Mouse (Mus musculus): ENCODE results near the gene Tenm3.

The Tenm3 gene

DNA sequence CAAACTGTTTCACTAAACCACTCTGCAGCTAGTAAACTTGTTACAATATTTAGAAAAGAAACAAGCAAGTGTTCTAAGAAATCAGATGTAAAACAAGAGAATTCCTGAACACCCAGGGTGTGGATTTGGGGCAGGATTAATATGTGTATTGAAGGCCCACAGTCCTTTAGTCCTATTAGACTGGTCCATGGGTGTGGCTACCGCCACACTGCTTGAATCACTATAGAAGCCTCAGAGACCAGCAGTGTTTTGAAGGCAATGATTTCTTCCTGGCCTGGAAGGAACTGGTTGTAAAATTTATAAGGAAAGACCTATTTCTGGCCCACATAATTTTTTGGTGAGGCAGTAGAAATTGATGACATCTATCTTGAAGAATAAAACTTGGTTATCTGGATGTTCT lies 33.1 kb downstream of the Tenm3 start:
- 92% methylated on average over 1 of the region's 1 CpGs for WGBS

DNA sequence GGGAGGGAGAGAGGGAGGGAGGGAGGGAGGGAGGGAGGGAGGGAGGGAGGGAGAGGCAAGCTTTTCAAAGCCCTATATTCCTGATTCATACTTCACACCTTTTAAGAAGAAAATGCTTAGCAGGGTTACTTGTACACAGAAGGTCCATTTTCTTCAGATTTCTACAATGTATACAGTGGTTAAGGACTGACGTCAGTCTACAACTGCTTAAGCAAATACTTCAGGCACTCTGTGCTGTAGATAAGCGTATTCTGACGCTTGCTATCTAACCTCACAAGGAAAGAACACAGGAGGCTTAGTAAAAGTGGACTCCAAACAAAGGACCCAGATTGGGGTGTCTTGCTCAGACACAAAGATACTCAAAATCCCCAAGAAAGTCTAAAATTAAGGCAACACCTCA lies 34.6 kb downstream of the Tenm3 start:
- 79% methylated on average over 3 of the region's 3 CpGs for WGBS

DNA sequence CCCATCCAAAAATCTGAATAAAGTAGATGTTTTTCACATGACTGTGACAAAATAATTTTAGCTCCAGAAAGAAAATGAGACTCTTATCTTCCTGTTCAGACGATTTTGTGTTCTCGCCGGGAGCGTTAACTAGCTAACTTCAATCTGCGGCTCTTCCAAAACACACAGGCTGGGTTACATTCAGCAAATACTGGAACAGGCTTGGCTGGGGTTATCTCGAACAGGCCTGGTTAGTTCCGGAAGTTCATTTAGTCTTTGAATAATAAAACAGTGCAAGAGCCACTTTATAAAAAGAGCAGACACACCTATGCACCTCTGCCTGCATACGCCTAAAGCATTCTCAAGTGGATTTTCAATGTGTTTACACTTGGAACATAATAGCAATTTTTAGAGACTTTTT lies 40.7 kb downstream of the Tenm3 start:
- 68% methylated on average over 8 of the region's 8 CpGs for WGBS

DNA sequence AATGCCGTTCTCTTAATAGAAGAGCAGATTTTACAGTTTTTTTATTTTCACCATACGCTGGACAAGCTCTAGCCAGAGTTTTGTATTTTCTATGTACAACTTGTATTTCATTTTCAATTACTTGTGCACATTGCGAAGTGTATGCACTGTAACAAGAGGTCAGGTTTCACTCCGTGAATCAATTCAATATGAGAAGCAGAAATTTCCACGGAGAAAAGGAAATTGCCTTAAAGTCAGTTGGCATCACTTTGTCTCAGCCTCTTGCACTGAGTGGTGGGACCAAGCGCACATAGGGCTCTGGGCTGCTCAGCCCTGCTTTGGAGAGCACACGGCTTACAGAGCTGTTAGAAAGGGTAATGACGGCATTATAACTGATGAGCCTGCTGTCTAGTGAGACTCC lies 41.5 kb downstream of the Tenm3 start:
- 86% methylated on average over 8 of the region's 8 CpGs for WGBS

DNA sequence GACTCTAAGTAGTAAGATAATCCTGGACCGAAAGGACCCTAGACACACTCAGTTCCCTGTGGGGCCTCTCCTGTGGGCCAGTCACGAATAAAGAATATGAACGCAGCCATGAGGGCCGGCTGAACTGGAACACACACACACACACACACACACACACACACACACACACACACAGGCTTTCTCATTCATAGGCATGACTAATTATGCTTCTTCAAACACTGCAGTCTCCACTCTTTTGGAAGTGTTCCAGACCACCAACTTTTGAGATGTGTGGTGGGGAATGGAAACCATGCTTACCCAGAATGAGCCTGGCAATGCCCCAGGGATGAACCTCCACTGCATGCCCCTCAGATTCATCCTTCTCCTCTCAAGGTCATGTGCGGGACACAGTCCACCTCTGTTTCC lies 45.8 kb downstream of the Tenm3 start:
- WGBS = 70% methylated on average over 5 of the region's 5 CpGs

DNA sequence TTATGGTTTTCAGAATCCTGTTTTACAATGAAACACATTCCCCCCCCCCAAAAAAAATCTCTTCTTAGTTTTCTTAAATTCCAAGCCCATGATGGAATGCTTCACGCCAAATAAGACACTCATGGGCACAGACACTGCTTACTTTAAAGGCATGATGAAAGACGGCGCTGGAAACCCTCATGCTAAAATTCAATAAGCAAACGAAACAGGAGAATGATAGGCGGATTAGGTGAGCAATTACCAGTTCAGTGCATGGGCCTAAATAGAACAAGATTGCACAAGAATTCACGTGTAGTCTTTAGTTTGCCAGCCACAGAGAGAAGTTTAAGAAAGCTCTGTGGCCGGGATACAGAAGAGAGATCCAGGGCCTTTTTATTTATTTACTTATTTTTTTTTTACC lies 49.5 kb downstream of the Tenm3 start:
- 84% methylated on average over 7 of the region's 7 CpGs for WGBS

DNA sequence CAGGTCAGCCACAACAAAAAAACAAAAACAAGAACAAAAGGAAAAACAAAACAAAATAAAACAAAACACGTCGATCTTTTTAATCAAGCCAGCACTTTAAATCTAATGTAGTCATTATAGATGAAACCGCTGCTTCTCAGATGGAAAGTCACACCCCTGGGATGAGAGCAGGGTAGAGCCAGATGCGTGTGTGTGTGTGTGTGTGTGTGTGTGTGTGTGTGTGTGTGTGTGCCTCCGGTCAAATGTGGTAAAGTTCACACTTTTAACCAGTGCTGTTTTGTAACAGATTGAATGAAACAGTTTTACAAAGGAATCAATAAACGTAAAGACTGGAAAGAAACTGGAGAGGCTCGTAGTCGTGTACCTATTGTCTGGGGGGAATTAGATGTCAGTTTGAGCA lies 50.0 kb downstream of the Tenm3 start:
- WGBS = 78% methylated on average over 8 of the region's 8 CpGs

DNA sequence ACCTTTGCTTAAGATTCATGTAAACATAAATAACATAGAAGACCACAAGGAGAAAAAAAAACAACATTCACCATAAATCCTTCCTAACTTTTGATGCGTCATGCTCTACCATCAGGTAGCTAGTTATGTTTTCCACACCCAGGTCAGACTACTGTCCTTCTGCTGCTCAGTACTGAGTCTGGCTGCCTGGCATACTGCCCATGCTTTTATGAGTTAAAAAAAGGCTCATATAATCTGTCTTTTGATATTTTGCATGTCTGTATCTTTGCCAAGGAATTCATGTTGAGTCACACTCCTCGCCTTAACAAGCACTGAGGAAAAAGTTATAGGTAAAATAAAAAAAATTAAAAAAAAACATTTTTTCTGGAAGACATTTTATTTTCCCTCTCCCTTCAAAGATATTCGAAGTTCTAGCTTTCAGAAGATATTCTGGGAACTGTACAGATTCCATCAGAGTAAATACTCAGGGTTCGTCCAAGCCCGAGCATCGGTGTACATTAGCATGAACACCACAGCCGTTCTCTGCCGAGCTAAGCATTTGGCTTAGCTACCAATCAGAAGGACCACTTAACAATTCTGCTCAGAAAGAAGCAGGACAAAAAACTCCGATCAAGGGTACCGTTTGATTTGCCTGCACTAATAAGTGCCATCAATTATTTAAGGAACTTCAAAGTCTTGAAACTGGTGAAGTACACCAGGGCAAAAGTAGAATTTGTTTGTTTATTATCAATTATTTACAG lies 51.0 kb downstream of the Tenm3 start:
- whole genome bisulfite sequencing = 42% methylated on average over 10 of the region's 10 CpGs

DNA sequence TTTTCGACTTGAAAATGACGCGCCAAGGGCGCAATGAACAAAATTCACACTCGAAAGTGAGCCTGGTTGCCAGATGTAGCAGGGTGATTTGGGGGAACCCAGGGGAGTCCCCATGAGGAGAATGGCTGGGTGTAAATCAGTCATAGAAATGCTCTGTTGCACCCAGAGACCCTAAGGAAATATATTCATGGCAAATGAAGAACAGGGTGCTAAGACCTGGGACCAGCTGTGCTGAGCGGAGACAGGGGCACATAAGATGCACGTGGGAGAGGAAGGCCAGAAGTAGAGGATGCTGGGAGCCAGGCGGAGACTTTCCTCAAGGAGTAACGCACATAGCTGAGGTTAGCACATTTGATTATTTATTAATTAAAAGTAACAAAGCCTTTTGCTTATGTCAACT lies 60.4 kb downstream of the Tenm3 start:
- 92% methylated on average over 9 of the region's 9 CpGs for WGBS

DNA sequence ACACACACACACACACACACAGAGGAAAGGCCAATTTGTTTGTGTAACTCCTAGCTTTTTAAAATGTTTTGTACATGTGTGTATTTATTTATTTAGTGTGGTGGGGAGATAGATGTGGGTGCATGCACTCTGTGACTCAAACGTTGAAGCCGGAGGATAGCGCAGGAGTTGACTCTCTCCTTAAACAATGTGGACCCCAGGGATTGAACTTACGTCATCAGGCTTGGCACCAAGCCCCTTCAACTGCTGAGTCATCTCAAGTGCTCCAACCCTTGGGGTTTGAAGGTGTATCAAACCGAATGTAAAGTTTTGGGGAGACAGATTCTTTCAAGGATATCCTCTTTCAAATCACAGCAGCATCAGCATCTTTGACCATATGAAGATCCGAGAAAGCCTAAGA lies 63.1 kb downstream of the Tenm3 start:
- WGBS = 81% methylated on average over 6 of the region's 6 CpGs

DNA sequence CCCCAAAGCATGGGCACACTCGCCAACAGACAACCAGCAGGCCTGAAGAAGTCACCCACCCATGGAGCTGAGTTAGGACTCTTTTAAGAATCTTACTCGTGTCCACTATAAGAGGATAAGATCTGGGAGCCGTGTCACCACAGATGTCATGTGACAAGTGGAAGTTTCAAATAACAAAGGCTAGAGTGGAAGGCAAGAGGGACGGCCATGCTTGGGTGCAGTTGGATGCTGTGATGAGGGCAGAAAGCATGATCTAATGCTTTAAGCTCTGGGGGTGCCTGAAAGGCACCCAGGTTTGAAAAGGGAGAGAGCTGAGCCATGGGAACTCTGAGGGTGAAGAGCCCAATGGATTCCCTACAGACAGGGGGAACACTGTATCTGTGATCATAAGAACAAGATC lies 64.6 kb downstream of the Tenm3 start:
- WGBS = 88% methylated on average over 4 of the region's 4 CpGs

DNA sequence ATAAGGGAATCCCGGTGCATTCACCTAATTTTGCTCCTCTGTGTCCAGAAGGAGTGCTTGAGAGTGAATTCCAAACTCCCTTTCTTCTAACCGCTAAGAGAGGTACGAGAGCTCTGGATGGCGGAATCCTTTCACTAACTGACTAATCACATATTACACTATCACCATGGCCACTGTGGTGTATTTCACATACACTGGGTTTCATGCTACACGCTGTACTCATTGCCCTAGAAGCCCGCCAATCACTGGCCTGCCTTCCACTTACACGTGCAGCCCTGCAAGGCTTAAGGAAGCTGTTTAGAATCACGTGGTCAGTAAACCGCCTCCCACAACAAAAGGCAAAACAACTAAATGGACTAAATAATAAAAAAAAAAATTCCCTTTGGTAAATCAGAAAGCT lies 67.7 kb downstream of the Tenm3 start:
- 40% methylated on average over 9 of the region's 9 CpGs for WGBS

DNA sequence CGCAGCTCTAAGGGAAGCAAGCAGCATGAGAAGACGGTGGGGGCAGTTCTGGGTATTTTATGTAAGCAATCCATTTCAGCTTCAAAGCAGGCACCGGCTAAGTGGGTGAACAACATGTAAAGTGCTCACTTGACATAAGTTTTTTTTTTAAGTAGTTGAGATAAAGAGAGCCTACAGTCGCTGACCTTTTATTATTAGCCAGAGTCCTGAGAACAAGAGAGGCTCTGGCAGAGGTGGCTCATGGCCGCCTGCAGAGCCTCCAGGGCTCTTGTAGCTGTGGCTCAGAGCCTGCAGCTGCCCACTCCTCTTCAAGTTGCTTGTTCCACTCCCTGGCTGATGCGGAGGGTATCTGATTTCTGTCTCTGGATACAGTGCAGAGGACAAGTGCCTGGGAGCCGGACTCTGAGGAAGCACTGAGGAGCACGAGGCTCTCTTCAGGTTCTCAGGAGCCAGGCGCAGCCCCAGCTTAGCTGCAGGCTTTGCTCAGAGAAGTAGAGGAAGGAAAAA lies 68.2 kb downstream of the Tenm3 start:
- WGBS = 16% methylated on average over 9 of the region's 9 CpGs

DNA sequence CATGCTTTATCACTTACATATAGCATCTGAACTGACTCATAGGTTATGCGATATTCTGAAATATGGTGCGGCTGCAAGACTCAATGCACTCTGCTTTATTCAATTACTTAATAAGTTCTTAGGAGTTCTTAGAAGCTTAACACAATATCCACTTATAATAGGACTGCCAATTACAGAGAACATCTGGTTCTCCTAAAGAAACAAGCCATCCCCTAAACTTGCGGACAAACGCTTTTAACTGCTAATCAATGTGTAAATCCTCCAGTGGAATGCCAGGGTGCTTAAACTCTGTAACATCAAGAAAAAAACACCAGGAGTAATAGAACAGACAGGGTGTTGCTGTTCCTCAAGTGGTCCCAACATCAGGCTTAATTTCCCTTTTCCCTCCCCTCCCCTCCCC lies 68.9 kb downstream of the Tenm3 start:
- 49% methylated on average over 4 of the region's 4 CpGs for WGBS

DNA sequence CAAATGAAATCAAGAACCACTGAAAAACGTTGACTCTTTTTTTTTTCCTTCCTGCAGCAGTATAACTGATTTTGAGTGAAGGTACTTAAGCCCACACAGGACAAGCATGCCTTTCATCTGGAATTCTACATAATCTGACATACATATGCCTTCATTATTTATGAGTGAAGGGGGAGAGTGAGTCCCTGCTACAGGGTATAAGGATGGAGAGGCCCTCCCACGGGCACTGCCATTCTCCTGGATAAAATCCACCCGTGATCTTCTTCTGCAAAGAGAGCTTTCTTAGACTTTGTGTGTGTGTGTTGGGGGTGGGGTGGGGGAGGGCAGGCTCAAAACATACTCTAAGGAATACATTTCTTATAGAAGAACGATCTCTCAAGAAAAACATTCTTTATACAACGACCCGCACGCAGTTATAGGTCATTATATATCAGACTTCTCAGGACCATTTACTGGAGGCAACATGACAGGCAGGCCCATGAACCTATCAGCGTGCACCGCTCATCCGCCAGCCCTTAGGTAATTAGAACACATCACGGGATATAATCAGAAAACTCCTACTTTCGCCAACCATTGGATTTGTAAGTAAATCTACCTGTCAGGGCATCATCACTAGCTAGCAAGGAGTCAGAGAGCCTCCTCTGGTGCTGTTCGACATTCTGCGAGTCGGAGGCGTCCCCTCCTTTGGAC lies 77.1 kb downstream of the Tenm3 start:
- 77% methylated on average over 16 of the region's 16 CpGs for WGBS

DNA sequence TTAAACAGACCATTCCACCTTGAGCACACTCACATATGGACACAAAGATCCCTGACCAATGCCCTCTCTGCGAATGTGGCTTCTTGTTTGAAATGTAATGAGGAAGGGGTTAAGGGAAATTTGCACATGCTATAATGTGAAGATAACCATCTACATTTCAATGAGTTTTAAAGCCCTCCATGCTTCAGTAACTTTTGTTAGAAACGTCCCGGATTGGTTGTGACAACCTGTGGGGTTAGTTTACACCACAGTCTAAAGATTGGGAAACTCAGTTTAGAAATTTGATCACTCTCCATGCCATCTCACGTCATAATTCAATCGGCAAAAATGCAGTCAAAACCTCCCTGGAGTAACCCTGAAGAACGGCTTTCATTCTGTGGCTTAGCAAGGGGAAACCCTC lies 78.5 kb downstream of the Tenm3 start:
- WGBS = 73% methylated on average over 6 of the region's 6 CpGs

DNA sequence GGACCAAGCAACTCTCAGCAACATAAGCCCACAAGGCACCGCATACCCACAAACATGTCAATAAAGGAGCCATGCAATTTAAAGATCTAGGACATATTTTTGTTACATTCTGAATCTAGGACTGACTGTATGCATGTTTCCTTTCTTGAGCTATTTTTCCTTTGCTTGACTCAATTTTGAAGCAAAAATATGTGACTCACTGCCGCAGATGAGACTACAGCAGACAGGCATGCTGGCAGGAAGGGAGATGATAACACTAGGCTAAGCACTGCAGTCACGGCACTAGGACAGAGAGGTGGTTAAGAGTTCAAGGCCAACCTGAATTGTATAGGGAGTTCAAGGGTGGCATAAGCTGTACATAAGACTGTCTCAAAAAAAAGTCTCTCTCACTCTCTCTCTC lies 79.7 kb downstream of the Tenm3 start:
- WGBS = 59% methylated on average over 3 of the region's 3 CpGs

DNA sequence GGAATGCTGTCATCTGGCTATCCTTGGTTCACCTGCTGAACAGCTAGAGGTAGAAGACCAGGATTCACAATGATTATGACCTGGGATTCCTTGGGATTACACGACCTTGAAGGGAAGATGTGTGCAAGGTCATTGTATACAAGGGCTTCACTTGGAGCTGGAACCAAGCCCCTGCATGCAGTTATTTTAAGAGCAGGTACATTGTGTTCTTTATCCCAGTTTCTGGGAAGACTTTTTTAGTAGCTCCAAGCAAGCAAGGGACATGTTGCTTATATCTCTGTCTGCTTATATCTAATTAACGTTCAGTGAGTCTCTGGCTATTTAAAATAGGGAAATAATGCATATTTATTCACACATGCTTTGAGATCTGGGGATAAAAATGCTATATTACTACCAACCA lies 86.9 kb downstream of the Tenm3 start:
- WGBS = 68% methylated on average over 2 of the region's 2 CpGs

DNA sequence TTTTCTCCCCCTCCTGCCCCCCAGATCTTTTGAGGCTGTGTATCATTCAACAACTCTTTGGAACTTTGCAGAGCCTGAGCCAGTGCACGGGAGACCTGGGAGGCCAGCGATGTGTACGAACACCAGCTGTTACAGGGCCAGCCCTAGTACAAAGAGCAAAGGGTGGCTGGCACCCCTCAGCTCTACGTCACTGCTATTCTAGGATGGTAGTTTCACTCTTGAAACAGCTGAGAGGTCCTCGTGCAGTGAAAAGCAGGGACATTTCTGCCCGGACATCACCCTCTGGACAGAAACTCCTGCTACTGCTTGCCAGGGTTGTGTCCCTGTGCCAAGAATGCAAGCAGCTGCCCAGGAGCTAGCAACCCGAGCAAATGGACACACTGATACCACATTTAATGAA lies 88.3 kb downstream of the Tenm3 start:
- 65% methylated on average over 7 of the region's 7 CpGs for WGBS

DNA sequence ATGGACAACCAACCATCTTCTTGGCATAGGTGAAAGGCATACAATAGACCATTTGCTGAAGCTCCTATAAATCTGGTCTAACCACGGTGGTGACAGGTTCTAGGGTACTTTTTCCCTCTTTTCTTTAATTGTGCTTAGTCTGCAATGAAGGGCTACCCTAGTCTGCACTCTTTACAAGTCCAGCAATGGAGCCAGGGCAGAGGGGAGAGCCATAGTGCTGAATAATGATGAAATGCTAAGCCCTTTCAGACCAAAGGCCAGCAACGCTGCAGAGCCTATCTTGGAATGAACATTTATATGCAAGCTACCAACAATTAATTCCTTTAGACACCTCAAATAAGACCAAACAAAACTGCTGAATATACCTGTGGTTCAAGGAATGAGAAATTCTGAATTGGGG lies 88.8 kb downstream of the Tenm3 start:
- 85% methylated on average over 2 of the region's 2 CpGs for WGBS

DNA sequence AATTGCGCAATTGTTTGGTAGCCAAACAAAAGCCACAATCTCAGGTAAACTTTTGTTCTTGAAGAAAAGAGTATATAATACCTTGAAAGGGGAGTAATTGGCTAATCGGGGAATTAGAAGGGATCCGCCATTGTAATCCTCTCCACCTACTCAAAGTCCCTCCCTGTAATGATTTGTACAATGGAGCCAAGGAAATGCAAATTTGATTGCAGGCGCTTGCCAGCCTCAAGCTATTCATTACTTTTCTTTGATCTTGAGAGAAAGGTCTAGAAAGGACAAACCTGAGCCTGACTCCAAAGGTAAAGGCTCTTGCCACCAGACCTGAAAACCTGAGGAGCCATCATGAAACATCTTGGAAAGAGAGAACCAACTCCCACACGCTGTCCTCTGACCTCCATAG lies 91.8 kb downstream of the Tenm3 start:
- WGBS = 77% methylated on average over 5 of the region's 5 CpGs

DNA sequence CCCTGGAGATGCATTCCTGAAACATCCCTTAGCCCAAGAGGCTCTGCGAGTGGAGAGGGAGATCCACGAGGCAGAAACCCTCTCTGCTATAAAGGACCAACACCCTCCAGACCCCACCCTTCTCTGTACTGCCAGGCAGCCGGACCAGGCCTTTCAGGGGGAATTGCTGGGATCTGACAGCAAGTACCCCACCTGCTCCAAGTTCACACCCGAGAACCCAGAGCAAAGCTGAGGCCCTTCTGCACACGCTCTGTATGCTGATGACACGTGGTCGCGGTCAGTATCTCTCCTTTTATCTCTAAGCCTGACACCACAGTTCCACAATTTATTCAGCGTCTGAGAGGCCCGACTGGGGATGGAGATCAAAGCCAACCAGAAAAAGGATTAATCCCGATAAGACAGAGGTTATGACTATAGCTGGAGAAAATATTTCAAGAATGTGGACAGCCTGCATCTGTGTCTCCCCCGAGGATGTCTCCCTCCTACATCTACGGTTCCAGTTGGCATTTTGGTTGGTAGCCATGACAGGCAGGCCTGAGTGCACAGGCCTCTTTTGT lies 95.2 kb downstream of the Tenm3 start:
- 87% methylated on average over 13 of the region's 13 CpGs for WGBS

DNA sequence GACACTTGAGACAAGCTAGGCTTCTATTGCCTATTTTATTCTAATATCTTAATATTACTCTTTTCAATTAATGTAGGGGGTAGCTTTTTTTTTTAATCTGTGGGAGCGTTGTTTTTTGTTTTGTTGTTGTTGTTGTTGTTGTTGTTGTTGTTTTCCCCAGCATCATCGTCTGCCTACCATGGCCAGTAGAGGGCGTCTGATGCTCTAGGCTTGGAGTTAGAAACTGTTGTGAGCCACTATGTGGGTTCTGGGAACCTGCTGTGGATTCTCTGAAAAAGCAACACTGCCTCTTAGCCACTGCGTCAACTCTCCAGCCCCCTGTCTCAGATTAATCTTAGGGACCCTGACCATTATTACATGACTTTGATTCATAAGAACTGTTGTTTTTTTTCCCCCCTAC lies 99.8 kb downstream of the Tenm3 start:
- WGBS = 93% methylated on average over 4 of the region's 4 CpGs
